Mouse (Mus musculus): Measurements from ENCODE around the gene Aktip. TPM values are rescaled to one million over a fixed set of nuclear protein-coding genes. Genes with fewer than 3 reads are reported as not detected.
A peak's percentile ranks its signal among the peaks of the same experiment; 100 is the strongest.

The Aktip gene
- polyA plus RNA-seq, 1 experiment from 2014 or later = 75.7 TPM

GRCm38 (mm10) chr8:91106271-91106670 lies 93.5 kb downstream of the Aktip start:
- Histone ChIP-seq H3K36me3 (replicated peaks) (peaks cover 20% of the 10 kb centered on the region), H3K4me1 (no peaks in the 10 kb centered on the region), H3K4me3 (no peak overlapping the region), H3K9me3 (no peaks in the 10 kb centered on the region), H3K27ac (no peak overlapping the region), H3K27me3 (ENCODE audit: poor library complexity, severe bottlenecking) (no peaks in the 10 kb centered on the region)
- WGBS = 93% methylated on average over 12 of the region's 12 CpGs
- DNase-seq (ENCODE audit: extremely low spot score, low spot score) = no peak

DNA sequence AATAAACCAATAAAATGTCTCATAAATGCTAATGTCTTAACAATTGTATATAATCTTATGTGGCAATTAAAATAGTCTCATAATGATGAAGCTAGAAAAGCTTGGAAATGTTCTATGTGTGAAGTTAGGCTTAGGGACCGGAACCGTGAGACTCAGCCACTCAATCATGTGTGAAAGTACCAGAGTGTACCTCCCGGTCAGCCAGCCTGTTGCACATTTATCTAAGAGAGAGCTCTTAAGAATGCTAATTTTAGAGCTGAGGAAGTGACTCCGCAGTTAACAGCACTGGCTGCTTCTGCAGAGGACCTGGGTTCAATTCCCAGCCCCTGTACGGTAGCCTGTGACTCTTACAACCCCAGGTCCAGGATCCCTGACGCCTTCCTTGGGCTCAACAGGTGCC lies 101.7 kb downstream of the Aktip start:
- no peaks in the 10 kb centered on the region for H3K4me1 ChIP-seq
- peaks cover 23% of the 10 kb centered on the region for H3K36me3 ChIP-seq (replicated peaks)
- no peaks in the 10 kb centered on the region for H3K9me3 ChIP-seq
- 94% methylated on average over 6 of the region's 6 CpGs for WGBS
- DNase-seq (ENCODE audit: extremely low spot score, low spot score) = no peak
- H3K27me3 ChIP-seq (ENCODE audit: poor library complexity, severe bottlenecking) = no peaks in the 10 kb centered on the region
- H3K27ac ChIP-seq = no peak overlapping the region
- H3K4me3 ChIP-seq = no peak overlapping the region

DNA sequence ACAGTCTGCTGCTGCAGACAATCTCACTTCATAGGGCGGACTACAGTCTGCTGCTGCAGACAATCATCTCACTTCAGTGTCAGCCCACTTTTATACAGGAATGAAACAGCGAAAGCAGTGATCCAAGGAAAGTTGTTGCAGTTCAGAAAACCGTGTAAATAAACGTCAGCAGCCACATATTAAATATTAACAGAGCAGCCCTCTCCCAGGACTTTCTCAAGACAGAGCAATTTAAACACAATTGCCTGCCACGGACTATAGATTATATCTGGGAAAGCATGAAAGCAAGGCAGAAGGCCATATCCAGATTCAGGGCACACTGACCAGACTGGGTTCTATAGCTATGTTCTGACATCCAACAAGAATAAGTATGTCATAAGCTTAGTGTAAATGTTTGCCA lies 105.6 kb downstream of the Aktip start:
- H3K4me1 ChIP-seq = no peaks in the 10 kb centered on the region
- H3K36me3 ChIP-seq (replicated peaks) = peaks cover 34% of the 10 kb centered on the region
- H3K9me3 ChIP-seq = no peaks in the 10 kb centered on the region
- H3K27ac ChIP-seq = no peak overlapping the region
- 92% methylated on average over 5 of the region's 5 CpGs for WGBS
- no peak for DNase-seq (ENCODE audit: extremely low spot score, low spot score)
- no peaks in the 10 kb centered on the region for H3K27me3 ChIP-seq (ENCODE audit: poor library complexity, severe bottlenecking)
- H3K4me3 ChIP-seq = no peak overlapping the region

DNA sequence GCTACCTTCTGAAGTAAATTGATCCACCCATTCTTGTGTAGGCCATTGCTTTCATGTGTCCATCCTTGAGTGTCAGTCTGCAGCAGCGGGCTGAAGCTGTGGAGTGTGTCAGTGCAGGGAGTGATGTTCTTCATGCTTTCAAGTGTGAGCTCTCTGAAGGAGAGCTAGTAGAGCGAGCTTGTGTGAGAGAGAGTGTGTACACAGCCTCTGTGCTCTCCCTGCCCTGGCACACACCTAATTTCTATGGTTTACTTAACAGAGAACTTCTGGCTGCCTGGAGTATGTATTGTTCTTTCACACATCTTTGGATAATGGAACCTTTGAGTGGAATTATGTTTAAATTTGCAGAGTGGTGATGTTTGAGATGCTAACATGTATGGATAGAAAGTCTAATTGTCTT lies 110.2 kb downstream of the Aktip start:
- no peak for DNase-seq (ENCODE audit: extremely low spot score, low spot score)
- 89% methylated on average over 2 of the region's 2 CpGs for WGBS
- Histone ChIP-seq H3K9me3 (no peaks in the 10 kb centered on the region), H3K27ac (no peak overlapping the region), H3K4me1 (no peaks in the 10 kb centered on the region), H3K27me3 (ENCODE audit: poor library complexity, severe bottlenecking) (no peaks in the 10 kb centered on the region), H3K36me3 (replicated peaks) (peaks cover 34% of the 10 kb centered on the region), H3K4me3 (no peak overlapping the region)

DNA sequence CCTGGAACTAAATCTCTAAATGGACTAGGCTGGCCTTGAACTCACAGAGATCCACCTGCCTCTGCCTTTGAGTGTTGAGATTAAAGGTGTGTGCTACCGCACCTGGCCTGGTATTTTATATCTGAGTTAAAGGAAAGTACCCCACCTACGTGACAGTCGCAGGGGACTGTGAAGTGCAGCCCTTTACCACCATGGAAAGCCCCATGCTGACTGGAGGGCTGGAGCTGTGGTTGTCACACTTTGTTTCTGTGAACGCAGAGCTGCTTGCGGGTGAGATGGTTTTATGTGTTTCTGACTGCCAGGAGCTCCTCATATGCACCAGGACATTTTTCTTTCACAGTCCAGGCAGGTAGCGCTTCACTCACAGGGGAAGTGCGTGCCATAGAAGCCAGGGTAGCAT lies 111.3 kb downstream of the Aktip start:
- H3K9me3 ChIP-seq = no peaks in the 10 kb centered on the region
- H3K4me1 ChIP-seq = no peaks in the 10 kb centered on the region
- no peak overlapping the region for H3K4me3 ChIP-seq
- 93% methylated on average over 7 of the region's 7 CpGs for WGBS
- peaks cover 34% of the 10 kb centered on the region for H3K36me3 ChIP-seq (replicated peaks)
- no peak for DNase-seq (ENCODE audit: extremely low spot score, low spot score)
- no peaks in the 10 kb centered on the region for H3K27me3 ChIP-seq (ENCODE audit: poor library complexity, severe bottlenecking)
- no peak overlapping the region for H3K27ac ChIP-seq

DNA sequence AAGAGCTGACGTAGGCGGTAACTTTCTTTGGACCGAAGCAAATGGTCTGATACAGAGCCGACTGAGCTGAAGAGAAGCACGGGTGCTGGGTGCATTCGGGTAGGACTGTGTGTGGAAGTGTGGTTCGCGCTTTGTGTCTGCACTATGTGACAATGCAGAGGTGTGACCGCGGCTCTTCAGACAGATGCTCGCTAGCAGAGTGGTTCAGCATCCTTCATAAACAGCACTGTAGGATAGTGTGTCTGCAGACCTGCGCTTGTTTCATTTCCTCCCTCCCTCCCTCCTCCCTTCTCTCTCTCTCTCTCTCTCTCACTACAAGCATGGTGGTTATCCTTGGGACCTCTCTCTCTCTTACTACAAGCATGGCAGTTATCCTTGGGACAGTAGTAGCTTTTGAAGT lies 117.3 kb downstream of the Aktip start:
- H3K27ac ChIP-seq = no peak overlapping the region
- no peak overlapping the region for H3K4me3 ChIP-seq
- no peaks in the 10 kb centered on the region for H3K4me1 ChIP-seq
- WGBS = 93% methylated on average over 12 of the region's 12 CpGs
- DNase-seq (ENCODE audit: extremely low spot score, low spot score) = no peak
- H3K27me3 ChIP-seq (ENCODE audit: poor library complexity, severe bottlenecking) = no peaks in the 10 kb centered on the region
- peaks cover 28% of the 10 kb centered on the region for H3K36me3 ChIP-seq (replicated peaks)
- H3K9me3 ChIP-seq = no peaks in the 10 kb centered on the region

DNA sequence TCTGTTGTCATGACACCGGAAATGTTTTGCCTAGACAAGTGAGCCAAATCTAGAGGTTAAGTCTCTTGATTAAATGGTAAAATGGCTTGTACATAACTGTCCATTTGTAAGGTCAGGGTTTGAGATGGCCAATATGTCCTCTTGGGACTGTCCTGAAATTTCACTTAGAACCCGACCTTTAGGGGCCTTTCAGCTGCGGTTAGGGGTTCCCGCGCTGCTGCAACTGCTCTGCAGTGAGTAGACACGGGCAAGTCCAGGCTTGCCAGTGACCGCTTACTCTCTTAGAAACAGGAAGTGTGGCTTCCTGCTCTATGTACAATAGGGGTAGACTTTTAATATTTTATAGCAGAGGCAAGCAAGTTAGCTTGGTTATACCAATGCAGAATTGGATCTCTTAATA lies 117.9 kb downstream of the Aktip start:
- WGBS = 87% methylated on average over 7 of the region's 7 CpGs
- H3K36me3 ChIP-seq (replicated peaks) = peaks cover 28% of the 10 kb centered on the region
- no peaks in the 10 kb centered on the region for H3K9me3 ChIP-seq
- no peak overlapping the region for H3K4me3 ChIP-seq
- no peak overlapping the region for H3K27ac ChIP-seq
- no peaks in the 10 kb centered on the region for H3K27me3 ChIP-seq (ENCODE audit: poor library complexity, severe bottlenecking)
- H3K4me1 ChIP-seq = no peaks in the 10 kb centered on the region
- DNase-seq (ENCODE audit: extremely low spot score, low spot score) = no peak

- 93% methylated on average over 2 of the region's 2 CpGs for WGBS
- no peaks in the 10 kb centered on the region for H3K9me3 ChIP-seq
Measured at GRCm38 (mm10) chr8:91079678-91080077, 120.1 kb downstream of the Aktip start.

GRCm38 (mm10) chr8:91077077-91077867 lies 122.5 kb downstream of the Aktip start:
- no peaks in the 10 kb centered on the region for H3K9me3 ChIP-seq
- no peaks in the 10 kb centered on the region for H3K27me3 ChIP-seq (ENCODE audit: poor library complexity, severe bottlenecking)
- no peaks in the 10 kb centered on the region for H3K4me1 ChIP-seq
- 93% methylated on average over 12 of the region's 12 CpGs for WGBS
- H3K4me3 ChIP-seq = no peak overlapping the region
- no peak for DNase-seq (ENCODE audit: extremely low spot score, low spot score)
- H3K27ac ChIP-seq = no peak overlapping the region
- H3K36me3 ChIP-seq (replicated peaks) = peaks cover 19% of the 10 kb centered on the region

More at GRCm38 (mm10) chr8:91079678-91080077, 120.1 kb downstream of the Aktip start:
- no peak overlapping the region for H3K4me3 ChIP-seq
- peaks cover 19% of the 10 kb centered on the region for H3K36me3 ChIP-seq (replicated peaks)
- no peak for DNase-seq (ENCODE audit: extremely low spot score, low spot score)
- H3K4me1 ChIP-seq = no peaks in the 10 kb centered on the region
- no peaks in the 10 kb centered on the region for H3K27me3 ChIP-seq (ENCODE audit: poor library complexity, severe bottlenecking)
- no peak overlapping the region for H3K27ac ChIP-seq

DNA sequence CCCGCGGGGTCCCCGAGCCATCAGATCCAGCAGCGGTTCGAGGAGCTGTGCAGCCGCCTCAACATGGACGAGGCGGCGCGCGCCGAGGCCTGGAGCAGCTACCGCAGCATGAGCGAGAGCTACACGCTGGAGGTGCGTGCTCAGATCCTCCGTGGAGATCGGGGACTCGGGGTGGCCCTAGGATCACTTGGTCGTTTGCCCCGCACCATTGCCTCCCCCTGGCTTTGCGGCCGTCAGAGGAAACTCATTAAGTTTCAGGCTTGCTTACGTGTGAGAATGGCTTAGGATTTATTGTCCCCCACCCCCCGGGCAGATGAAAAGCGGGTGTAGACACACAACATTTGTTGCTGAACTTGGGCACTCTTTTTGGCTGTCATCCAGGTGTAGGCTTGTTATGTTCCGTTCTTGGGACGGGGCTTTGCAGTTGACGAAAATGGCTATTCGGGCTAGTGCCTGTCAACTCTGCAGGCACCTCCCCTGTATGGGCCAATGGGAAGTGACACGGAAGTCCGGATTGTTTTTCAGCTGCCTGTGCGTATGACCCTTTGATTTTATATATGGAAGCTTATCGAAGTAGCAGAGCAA lies 129.4 kb downstream of the Aktip start:
- H3K27ac ChIP-seq = peak overlapping the region; percentile 86
- H3K36me3 ChIP-seq (replicated peaks) = no peaks in the 10 kb centered on the region

DNA sequence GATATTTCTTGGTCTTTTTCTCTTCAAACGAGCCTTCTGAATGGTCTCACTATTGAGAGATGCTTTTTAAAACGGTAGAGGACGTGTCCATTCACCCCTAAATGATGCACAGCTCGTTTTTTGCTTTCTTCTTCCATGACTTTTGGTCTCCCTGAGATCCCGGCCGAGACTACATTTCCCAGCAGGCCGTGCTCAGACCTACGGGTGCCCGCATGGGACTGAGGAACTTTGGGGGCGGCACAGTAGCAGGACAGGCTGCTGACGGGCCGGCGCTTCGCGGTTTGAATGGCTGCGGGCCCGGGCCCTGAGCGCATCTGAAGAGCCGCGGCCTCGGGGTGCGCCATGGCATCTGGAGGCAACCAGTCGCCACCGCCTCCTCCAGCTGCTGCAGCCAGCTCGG lies 129.9 kb downstream of the Aktip start, which contains the start of gene Rbl2:
TSS of gene Rbl2 (plus strand) at position 224 of the 400 bp plus-strand sequence.
- Histone ChIP-seq H3K27me3 (ENCODE audit: poor library complexity, severe bottlenecking) (no peaks in the 10 kb centered on the region), H3K36me3 (replicated peaks) (no peaks in the 10 kb centered on the region), H3K4me1 (peaks cover 27% of the 10 kb centered on the region), H3K27ac (peak within 1 kb of the TSS; percentile 86), H3K9me3 (no peaks in the 10 kb centered on the region), H3K4me3 (peak within 1 kb of the TSS; percentile 90)
- WGBS = under 1% methylated on average over 25 of the region's 25 CpGs
- peak; percentile 93 for DNase-seq (ENCODE audit: extremely low spot score, low spot score)

More for the DNA sequence above, 129.4 kb downstream of the Aktip start:
- no peaks in the 10 kb centered on the region for H3K9me3 ChIP-seq
- DNase-seq (ENCODE audit: extremely low spot score, low spot score) = peak; percentile 60
- WGBS = under 1% methylated on average over 34 of the region's 34 CpGs
- H3K4me1 ChIP-seq = peaks cover 27% of the 10 kb centered on the region
- H3K27me3 ChIP-seq (ENCODE audit: poor library complexity, severe bottlenecking) = no peaks in the 10 kb centered on the region
- H3K4me3 ChIP-seq = peak overlapping the region; percentile 90

DNA sequence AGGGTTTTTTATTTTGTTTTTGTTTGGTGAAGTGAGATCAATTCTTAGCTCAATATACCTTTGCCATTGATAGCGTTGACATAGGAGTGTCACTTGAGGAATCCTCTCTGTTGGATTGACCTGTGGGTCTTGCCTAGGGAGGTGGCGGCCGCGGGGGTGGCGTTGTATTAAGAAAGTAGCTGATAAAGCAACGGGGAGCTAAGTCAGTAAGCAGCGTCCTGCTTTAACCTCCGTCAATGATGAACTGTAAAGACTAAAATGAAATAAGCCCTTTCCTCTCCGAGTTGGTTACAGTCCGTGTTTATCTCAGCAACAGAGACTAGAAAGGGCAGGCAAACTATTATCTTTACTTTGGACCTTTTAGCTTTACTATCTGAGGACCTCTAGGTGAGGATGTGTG lies 130.4 kb downstream of the Aktip start:
- Histone ChIP-seq H3K9me3 (no peaks in the 10 kb centered on the region), H3K36me3 (replicated peaks) (no peaks in the 10 kb centered on the region), H3K4me1 (peaks cover 27% of the 10 kb centered on the region), H3K27ac (peak overlapping the region; percentile 86), H3K4me3 (peak overlapping the region; percentile 90), H3K27me3 (ENCODE audit: poor library complexity, severe bottlenecking) (no peaks in the 10 kb centered on the region)
- WGBS = 12% methylated on average over 10 of the region's 10 CpGs
- no peak for DNase-seq (ENCODE audit: extremely low spot score, low spot score)

GRCm38 (mm10) chr8:91065179-91065578 lies 134.6 kb downstream of the Aktip start:
- no peak overlapping the region for H3K27ac ChIP-seq
- no peaks in the 10 kb centered on the region for H3K9me3 ChIP-seq
- DNase-seq (ENCODE audit: extremely low spot score, low spot score) = no peak
- H3K4me1 ChIP-seq = peaks cover 19% of the 10 kb centered on the region
- WGBS = 84% methylated on average over 4 of the region's 4 CpGs
- H3K4me3 ChIP-seq = no peak overlapping the region
- H3K36me3 ChIP-seq (replicated peaks) = no peaks in the 10 kb centered on the region
- no peaks in the 10 kb centered on the region for H3K27me3 ChIP-seq (ENCODE audit: poor library complexity, severe bottlenecking)
